Mouse (Mus musculus) MEL (cell line): Measurements from ENCODE around the gene Lrrc56. TPM values are rescaled to one million over a fixed set of nuclear protein-coding genes. Genes with fewer than 3 reads are reported as not detected.

Source experiments
- DNase-seq: peaks from one replicate; pipeline ENCODE4 v3.0.0; 2011; ENCODE audit warnings: low read depth, low spot score
- H3K27ac ChIP-seq: 2 replicates; pipeline ENCODE4 v1.5.1; 2012; ENCODE audit warnings: low read depth, mild to moderate bottlenecking, control low read depth, low read length, moderate library complexity; ENCODE audit not compliant: control insufficient read depth
- H3K27me3 ChIP-seq, 2 experiments: fragments of 150-350 bp in 1 of 2; sonication (generic) in 1 of 2; 2 replicates each; pipeline ENCODE4 v1.6.1; 2012; ENCODE audit warnings: low read length in 2 of 2, mild to moderate bottlenecking in 2 of 2, improper control_type of control experiment in 1 of 2, moderate library complexity in 1 of 2; ENCODE audit not compliant: insufficient read depth in 2 of 2, control insufficient read depth in 1 of 2
- H3K36me3 ChIP-seq, 2 experiments: 2 replicates each; pipeline ENCODE4 v1.6.1; 2012 to 2014; ENCODE audit warnings: low read length in 2 of 2, improper control_type of control experiment in 1 of 2, inconsistent platforms in 1 of 2, mild to moderate bottlenecking in 1 of 2; ENCODE audit not compliant: insufficient read depth in 2 of 2, control insufficient read depth in 1 of 2
- H3K4me1 ChIP-seq, 2 experiments: fragments of 150-350 bp in 1 of 2; sonication (generic) in 1 of 2; 2 replicates each; pipeline ENCODE4 v1.6.1; 2012; ENCODE audit warnings: low read length in 2 of 2, improper control_type of control experiment in 1 of 2, mild to moderate bottlenecking in 1 of 2; ENCODE audit not compliant: insufficient read depth in 2 of 2, control insufficient read depth in 1 of 2
- H3K4me3 ChIP-seq, 2 experiments: fragments of 150-350 bp in 1 of 2; sonication (generic) in 1 of 2; 2 replicates each; pipeline ENCODE4 v1.5.1; 2012; ENCODE audit warnings: low read depth in 2 of 2, low read length in 2 of 2, mild to moderate bottlenecking in 2 of 2, moderate library complexity in 2 of 2, control low read depth in 1 of 2, improper control_type of control experiment in 1 of 2; ENCODE audit not compliant: control insufficient read depth in 1 of 2, insufficient read depth in 1 of 2
- H3K79me2 ChIP-seq: 2 replicates; pipeline ENCODE4 v1.6.1; 2012; ENCODE audit warnings: mild to moderate bottlenecking, low read length, moderate library complexity; ENCODE audit not compliant: control insufficient read depth, poor library complexity, insufficient read depth
- H3K9ac ChIP-seq: 2 replicates; pipeline ENCODE4 v1.6.1; 2012; ENCODE audit warnings: low read depth, mild to moderate bottlenecking, control low read depth, low read length, moderate library complexity; ENCODE audit not compliant: control insufficient read depth, poor library complexity, severe bottlenecking
- H3K9me3 ChIP-seq: fragments of 150-350 bp; sonication (generic); replicated peaks from 2 replicates; pipeline ENCODE4 v1.6.1; 2012; ENCODE audit warnings: mild to moderate bottlenecking, low read length, improper control_type of control experiment, moderate library complexity; ENCODE audit not compliant: insufficient read depth
- CHD1 ChIP-seq: IDR thresholded peaks from 2 replicates; pipeline ENCODE4 v1.6.1; 2012; ENCODE audit warnings: low read depth, mild to moderate bottlenecking, inconsistent platforms, low read length, improper control_type of control experiment
- CTCF ChIP-seq, 3 experiments: IDR thresholded peaks in 2 of 3; conservative IDR thresholded peaks in 1 of 3; 2 replicates each; pipeline ENCODE4 v1.5.1; 2011 to 2012; ENCODE audit warnings: low read length in 3 of 3, low read depth in 2 of 3, mild to moderate bottlenecking in 2 of 3, improper control_type of control experiment in 1 of 3, inconsistent platforms in 1 of 3, mixed read lengths in 1 of 3, moderate library complexity in 1 of 3; ENCODE audit not compliant: control insufficient read depth in 1 of 3, insufficient read depth in 1 of 3, poor library complexity in 1 of 3, severe bottlenecking in 1 of 3
- EP300 ChIP-seq, 2 experiments: IDR thresholded peaks; 2 replicates each; pipeline ENCODE4 v1.6.1; 2011; ENCODE audit warnings: improper control_type of control experiment in 2 of 2, low read length in 2 of 2, low read depth in 1 of 2, mild to moderate bottlenecking in 1 of 2
- ETS1 ChIP-seq: IDR thresholded peaks from 2 replicates; pipeline ENCODE4 v1.6.1; 2012; ENCODE audit warnings: low read depth, mild to moderate bottlenecking, inconsistent platforms, low read length, improper control_type of control experiment, moderate library complexity
- GATA1 ChIP-seq: IDR thresholded peaks from 2 replicates; pipeline ENCODE4 v1.6.1; 2011; ENCODE audit warnings: low read depth, low read length, improper control_type of control experiment
- HCFC1 ChIP-seq: IDR thresholded peaks from 2 replicates; pipeline ENCODE4 v1.6.1; 2012; ENCODE audit warnings: low read depth, mild to moderate bottlenecking, inconsistent platforms, low read length, improper control_type of control experiment, moderate library complexity
- KAT2A ChIP-seq: conservative IDR thresholded peaks from 2 replicates; pipeline ENCODE4 v1.6.1; 2012; ENCODE audit warnings: low read depth, low read length, improper control_type of control experiment, inconsistent platforms
- MAZ ChIP-seq: IDR thresholded peaks from 2 replicates; pipeline ENCODE4 v1.6.1; 2012; ENCODE audit warnings: low read depth, mild to moderate bottlenecking, inconsistent platforms, low read length, improper control_type of control experiment
- MYC ChIP-seq: IDR thresholded peaks from 2 replicates; pipeline ENCODE4 v1.6.1; 2011; ENCODE audit warnings: low read depth, mild to moderate bottlenecking, low read length, improper control_type of control experiment, moderate library complexity
- NRF1 ChIP-seq: IDR thresholded peaks from 2 replicates; pipeline ENCODE4 v1.6.1; 2014; ENCODE audit warnings: low read depth, mild to moderate bottlenecking, inconsistent platforms, low read length, improper control_type of control experiment, moderate library complexity; ENCODE audit not compliant: poor library complexity, insufficient read depth, severe bottlenecking
- POLR2A ChIP-seq, 2 experiments: IDR thresholded peaks; 2 replicates each; pipeline ENCODE4 v1.6.1; 2011 to 2012; ENCODE audit warnings: low read length in 2 of 2, mild to moderate bottlenecking in 2 of 2, control low read depth in 1 of 2, improper control_type of control experiment in 1 of 2, low read depth in 1 of 2, moderate library complexity in 1 of 2; ENCODE audit not compliant: control insufficient read depth in 1 of 2, insufficient read depth in 1 of 2, poor library complexity in 1 of 2
- POLR2AphosphoS2 ChIP-seq: IDR thresholded peaks from 2 replicates; pipeline ENCODE4 v1.6.1; 2011; ENCODE audit warnings: low read length, improper control_type of control experiment
- RAD21 ChIP-seq: IDR thresholded peaks from 2 replicates; pipeline ENCODE4 v1.6.1; 2011; ENCODE audit warnings: mild to moderate bottlenecking, low read depth, low read length, improper control_type of control experiment
- RCOR1 ChIP-seq: IDR thresholded peaks from 2 replicates; pipeline ENCODE4 v1.6.1; 2012; ENCODE audit warnings: low read depth, mild to moderate bottlenecking, inconsistent platforms, low read length, improper control_type of control experiment
- SIN3A ChIP-seq: IDR thresholded peaks from 2 replicates; pipeline ENCODE4 v1.6.1; 2012; ENCODE audit warnings: low read length, improper control_type of control experiment, inconsistent platforms
- TAL1 ChIP-seq: IDR thresholded peaks from 2 replicates; pipeline ENCODE4 v1.6.1; 2012; ENCODE audit warnings: mild to moderate bottlenecking, inconsistent platforms, low read length, moderate library complexity, mixed read lengths
- TBP ChIP-seq: IDR thresholded peaks from 2 replicates; pipeline ENCODE4 v1.8.0; 2011; ENCODE audit warnings: low read depth, low read length, improper control_type of control experiment
- ZC3H11A ChIP-seq: IDR thresholded peaks from 2 replicates; pipeline ENCODE4 v1.6.1; 2012; ENCODE audit warnings: low read depth, mild to moderate bottlenecking, inconsistent platforms, low read length, improper control_type of control experiment
- ZMIZ1 ChIP-seq: IDR thresholded peaks from 2 replicates; pipeline ENCODE4 v1.6.1; 2012; ENCODE audit warnings: low read depth, mild to moderate bottlenecking, inconsistent platforms, low read length, improper control_type of control experiment, moderate library complexity
- polyA plus RNA-seq, 2 experiments: library from polyadenylated mRNA; stranded (reverse) in 1 of 2; unstranded in 1 of 2; fragments of >175 nt in 1 of 2; fragments of >200 nt in 1 of 2; gene quantifications; 2 replicates each; pipeline versions ENCODE4 v1.2.1 to v1.2.4; 2012; ENCODE audit warnings: low replicate concordance in 2 of 2, low read depth in 1 of 2; ENCODE audit not compliant: insufficient read length in 2 of 2, insufficient read depth in 1 of 2, missing spikeins in 1 of 2
- total RNA-seq: library from RNA; depleted of rRNA; stranded (reverse); fragments of 300-350 nt; gene quantifications from 2 replicates; pipeline ENCODE4 v1.2.3, GENCODE M21; 2012

Lrrc56 gene
- total and polyA plus RNA-seq, 3 experiments, result 1.6 to 5.5 TPM; not detected in 1

GRCm38 (mm10) chr7:141210606-141211131, 16.7 kb downstream of the Lrrc56 start:
- H3K27me3 ChIP-seq, result peaks cover 0 to 1% of the 10 kb centered on the region in 2 experiments; a peak in 1 of 4 replicates
- no peak overlapping the region for H3K27ac ChIP-seq
- peaks cover 0 to 6% of the 10 kb centered on the region in 2 experiments; a peak in 2 of 4 replicates for H3K4me1 ChIP-seq

GRCm38 (mm10) chr7:141213133-141213532, 19.2 kb downstream of the Lrrc56 start:
- Histone ChIP-seq H3K27me3 (peaks cover 0 to 1% of the 10 kb centered on the region in 2 experiments; a peak in 1 of 4 replicates), H3K4me1 (peaks cover 0 to 10% of the 10 kb centered on the region in 2 experiments; a peak in 2 of 4 replicates)

More at GRCm38 (mm10) chr7:141210606-141211131, 16.7 kb downstream of the Lrrc56 start:
- TF ChIP-seq POLR2AphosphoS2 (no peak), RAD21 (no peak), TBP (no peak), MAZ (no peak), NRF1 (no peak), HCFC1 (no peak), ZMIZ1 (no peak), TAL1 (no peak), SIN3A (no peak), GATA1 (no peak), ZC3H11A (no peak)
- no peaks in the 10 kb centered on the region for H3K9me3 ChIP-seq
- H3K79me2 ChIP-seq, result no peaks in the 10 kb centered on the region
- no peak overlapping the region for H3K9ac ChIP-seq
- DNase-seq, result no peak
- no peak overlapping the region for H3K4me3 ChIP-seq
- H3K36me3 ChIP-seq, result no peaks in the 10 kb centered on the region

More at GRCm38 (mm10) chr7:141213133-141213532, 19.2 kb downstream of the Lrrc56 start:
- Histone ChIP-seq H3K9me3 (no peaks in the 10 kb centered on the region), H3K36me3 (no peaks in the 10 kb centered on the region; a peak in 1 of 4 replicates), H3K79me2 (no peaks in the 10 kb centered on the region; the same call in 1 of the 2 replicates), H3K4me3 (no peak overlapping the region), H3K27ac (no peak overlapping the region), H3K9ac (no peak overlapping the region)
- TF ChIP-seq ETS1, result no peak
- no peak for TF ChIP-seq MYC
- TF ChIP-seq CHD1, result no peak
- no peak for TF ChIP-seq EP300 (IDR thresholded peaks at IDR 0.05; ENCODE audit: low read depth in 1 of 2, low read length in 2 of 2)
- TF ChIP-seq ZMIZ1, result no peak
- no peak for TF ChIP-seq RCOR1
- TF ChIP-seq KAT2A, result no peak
- TF ChIP-seq CTCF (IDR thresholded peaks at IDR 0.05 in 2 of 3, conservative IDR thresholded peaks at IDR 0.05 in 1 of 3; ENCODE audit: control insufficient read depth in 1 of 3, insufficient read depth in 1 of 3, low read depth in 2 of 3, low read length in 3 of 3, poor library complexity in 1 of 3, severe bottlenecking in 1 of 3), result no peak
- no peak for TF ChIP-seq RAD21
- no peak for TF ChIP-seq POLR2A (IDR thresholded peaks at IDR 0.05; ENCODE audit: control insufficient read depth in 1 of 2, insufficient read depth in 1 of 2, low read depth in 1 of 2, low read length in 2 of 2, poor library complexity in 1 of 2)
- no peak for DNase-seq
